Comparison of ENCODE assay signal across 8 mouse cellular contexts in genomic region chr13:94358401-94359265, GRCm38 (mm10). TPM values are rescaled to one million over a fixed set of nuclear protein-coding genes. Genes with fewer than 3 reads are reported as not detected.
A peak's percentile ranks its signal among the peaks of the same experiment; 100 is the strongest.
DNase-seq lines count a peak whose midpoint lies in the region; ATAC-seq and TF ChIP-seq lines count a peak whose summit lies in the region.

TSS of gene Ap3b1 (plus strand) at chr13:94358960.

- H3K27me3 ChIP-seq in hindbrain, embryonic 15.5 days: no peaks in the 10 kb centered on the region

- H3K36me3 ChIP-seq in hindbrain, embryonic 15.5 days: no peaks in the 10 kb centered on the region

- H3K27ac ChIP-seq in hindbrain, embryonic 15.5 days (replicated peaks): peak within 1 kb of the TSS; percentile 87
- H3K27ac ChIP-seq in left cerebral cortex, adult 2 months: peak within 1 kb of the TSS; percentile 84

- peak within 1 kb of the TSS; percentile 90 for H3K4me3 ChIP-seq in hindbrain, embryonic 15.5 days
- H3K4me3 ChIP-seq in left cerebral cortex, adult 2 months: peak within 1 kb of the TSS; percentile 98

- intact Hi-C loops in left cerebral cortex, adult 2 months (cut with DNase I): loop anchor here (2.0 kb wide), 1 partner anchor 74 kb away; the partner anchor contains the start of gene Scamp1

- peak; percentile 95 for ATAC-seq in hindbrain, embryonic 15.5 days (ENCODE audit: low FRiP score, low read depth)
- peak; percentile 85 for ATAC-seq in megakaryocyte, adult 5-6 weeks (ENCODE audit: poor library complexity, severe bottlenecking)

- 0 out of 2 replicates have a peak, but pooled peaks cover 3% of the 10 kb centered on the region for H3K9me3 ChIP-seq in hindbrain, embryonic 15.5 days

- TF ChIP-seq CTCF in left cerebral cortex, adult 2 months (IDR thresholded peaks at IDR 0.05): no peak

- peaks cover 23% of the 10 kb centered on the region for H3K4me1 ChIP-seq in hindbrain, embryonic 15.5 days (replicated peaks)

- WGBS in hindbrain, embryonic 15.5 days: 0% methylated on average over 69 of the region's 79 CpGs

- H3K4me2 ChIP-seq in hindbrain, embryonic 15.5 days: peak within 1 kb of the TSS; percentile 79

- peak; percentile 62 for DNase-seq in WW6 (ENCODE audit: low read depth, low spot score)
- DNase-seq in cerebellum, postnatal 36 days: peak; percentile 82 to 89
- DNase-seq in frontal cortex, postnatal 36 days (ENCODE audit: low spot score in 2 of 2): peak; percentile 87 to 89
- DNase-seq in left cerebral cortex, adult 2 months (ENCODE audit: extremely low spot score in 1 of 2, low spot score in 2 of 2): peak; percentile 90 to 91
- peak; percentile 84 to 90 for DNase-seq in right cerebral cortex, adult 2 months (ENCODE audit: low spot score in 2 of 2)
- DNase-seq in urinary bladder, postnatal 14 days (ENCODE audit: low spot score): peak; percentile 92

- peak within 1 kb of the TSS; percentile 78 for H3K9ac ChIP-seq in hindbrain, embryonic 15.5 days

RNA-seq across cellular contexts. Expression of gene Ap3b1, which starts in this region (rescaled TPM):
- 27.5 and 29.5 TPM in 2 replicates for polyA plus RNA-seq in hindbrain, embryonic 15.5 days (2015; fragmentation: Nextera tagmentation; extraction: Ambion mirVana)
- total RNA-seq in left cerebral cortex, adult 2 months (2021): 10 to 100 TPM; 45.4 to 46.8 TPM
- 47.0 and 50.7 TPM in 2 replicates for total RNA-seq in megakaryocyte, adult 5-6 weeks (2015)
- total RNA-seq in megakaryocyte, adult 5-6 weeks (2017): 103 and 113 TPM in 2 replicates

Comparison
In these comparisons a context has a peak if more than half of its experiments do, and no peak if none do; other contexts are left out.
1. Peak in every context shown above with its lines: DNase-seq, ATAC-seq, H3K4me3 ChIP-seq and H3K27ac ChIP-seq.